Mouse (Mus musculus) cerebellum, adult 2 months (tissue): ENCODE results near the gene Rnh1.

Experiments used
- CTCF ChIP-seq: fragments of 200-500 bp; IDR thresholded peaks from 2 replicates; pipeline ENCODE4 v1.5.1; 2011; ENCODE audit warnings: low read depth, mild to moderate bottlenecking, control low read depth, low read length, moderate library complexity, borderline replicate concordance; ENCODE audit not compliant: insufficient read depth
- POLR2A ChIP-seq: fragments of 200-500 bp; IDR thresholded peaks from 2 replicates; pipeline ENCODE4 v1.6.1; 2011; ENCODE audit warnings: low read length, control low read depth, borderline replicate concordance; ENCODE audit not compliant: insufficient read depth

- TF ChIP-seq POLR2A (peak; percentile 98), CTCF (no peak)
Measured at GRCm38 (mm10) chr7:141172116-141173006, at the start of gene Rnh1.
